Mouse (Mus musculus): Measurements from ENCODE around the gene Txndc2. TPM values are rescaled to one million over a fixed set of nuclear protein-coding genes. Genes with fewer than 3 reads are reported as not detected.

Gene Txndc2
- total RNA-seq, 2 experiments from 2014 or later: 0.25 TPM; not detected in 1

DNA sequence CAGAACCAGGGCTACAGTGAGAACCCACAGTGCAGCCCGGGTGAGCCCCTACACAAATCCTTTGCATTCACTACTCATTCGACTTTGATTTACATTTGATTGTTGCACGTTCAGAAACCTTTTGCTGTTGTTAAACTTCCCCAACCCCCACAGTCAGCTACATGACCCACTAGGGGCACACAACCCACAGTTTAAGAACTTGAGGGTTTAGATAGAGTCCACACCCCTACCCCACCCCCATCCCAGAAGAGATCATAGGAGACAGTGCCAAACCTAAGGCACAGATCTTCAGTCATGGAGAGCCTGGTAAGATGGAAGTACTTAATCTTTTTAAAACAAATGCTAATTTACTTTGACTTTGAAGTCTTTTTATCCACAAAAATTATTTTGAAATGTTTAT lies 26.3 kb downstream of the Txndc2 start:
- no peak for DNase-seq (ENCODE audit: low spot score in 2 of 2)
- intact Hi-C loops (cut with DNase I): loop anchor here (10.0 kb wide), 1 partner anchor 489 kb away; the partner anchor contains the start of gene Ndufv2

DNA sequence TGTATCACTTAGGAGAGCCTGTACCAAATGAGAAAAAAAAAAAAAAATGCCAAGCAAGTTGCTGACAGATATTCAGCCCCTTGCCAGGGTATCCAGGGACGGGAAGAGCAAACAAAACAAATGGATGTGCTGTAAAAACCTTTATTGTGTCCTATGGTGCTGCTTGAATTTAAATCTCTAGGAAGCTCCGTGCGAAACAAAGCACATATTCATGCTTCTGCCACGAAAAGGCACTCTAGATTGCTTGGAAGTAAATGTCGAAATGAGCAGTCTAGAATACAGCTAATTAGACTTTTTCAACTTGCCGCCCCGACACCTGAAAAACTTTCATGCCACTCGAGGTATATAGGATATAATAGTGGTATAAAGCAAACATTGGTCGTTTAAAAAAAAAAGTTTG lies 27.5 kb downstream of the Txndc2 start:
- peak in 1 of 2 experiments; percentile 29 for DNase-seq (ENCODE audit: low spot score in 2 of 2)
- intact Hi-C loops (cut with DNase I): loop anchor here (5.0 to 10.0 kb wide), 3 partner anchors 68 to 490 kb away; partner anchors contain the start of genes Ndufv2 and Ppp4r1

DNA sequence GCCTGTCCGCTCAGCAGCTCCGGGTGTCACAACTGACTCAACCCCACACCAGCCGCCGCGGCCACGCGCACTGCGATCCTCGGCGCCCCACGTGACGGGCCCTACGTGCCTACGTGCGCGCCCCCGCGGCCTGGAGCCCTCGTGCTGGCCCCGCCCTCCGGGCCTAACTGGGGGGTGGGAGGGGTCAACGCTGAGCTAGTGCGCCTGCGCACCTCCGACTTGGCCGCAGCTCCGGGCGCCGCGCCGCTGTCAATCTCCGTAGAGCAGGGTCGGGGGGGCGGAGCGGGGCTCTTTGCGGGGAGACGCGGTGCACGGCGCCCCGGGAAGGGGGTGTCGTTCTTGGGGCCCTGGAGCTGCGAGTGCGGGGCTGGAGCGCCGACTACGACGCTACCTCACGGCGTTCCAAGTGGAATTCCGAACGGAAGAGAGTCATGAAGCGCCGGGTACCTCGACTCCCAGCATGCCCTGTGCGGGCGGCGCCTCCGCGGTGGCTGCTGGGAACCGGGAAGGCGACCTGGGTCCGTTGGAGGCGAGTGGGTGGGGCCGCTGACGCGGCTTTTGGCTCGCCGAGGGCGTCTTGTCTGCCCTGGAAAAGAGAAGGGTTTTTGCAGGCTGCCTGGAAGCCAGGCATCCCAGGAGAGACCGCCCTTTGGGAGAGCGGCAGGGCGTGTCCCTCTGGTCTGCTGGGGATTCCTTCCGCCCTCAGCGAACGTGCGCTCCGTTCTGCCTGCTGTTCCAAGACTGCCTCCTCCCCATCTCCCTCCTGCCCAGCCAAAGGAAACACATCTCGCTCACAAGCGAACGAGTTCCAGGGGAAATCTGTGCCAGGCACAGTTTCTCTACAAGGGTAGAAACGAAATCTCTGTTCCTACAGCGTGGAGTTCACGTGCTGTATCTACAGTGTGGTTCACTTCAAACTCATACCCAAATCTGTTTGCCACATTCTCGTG lies 28.2 kb downstream of the Txndc2 start, which contains the start of gene Vapa:
Gene Vapa, minus strand, starts transcription at position 93 of the 950 bp plus-strand sequence.
- peak; percentile 98 for DNase-seq (ENCODE audit: low spot score in 2 of 2)
- intact Hi-C loops (cut with DNase I): loop anchor here (5.0 to 10.0 kb wide), 3 partner anchors 69 to 491 kb away; partner anchors contain the start of genes Ndufv2 and Ppp4r1

DNA sequence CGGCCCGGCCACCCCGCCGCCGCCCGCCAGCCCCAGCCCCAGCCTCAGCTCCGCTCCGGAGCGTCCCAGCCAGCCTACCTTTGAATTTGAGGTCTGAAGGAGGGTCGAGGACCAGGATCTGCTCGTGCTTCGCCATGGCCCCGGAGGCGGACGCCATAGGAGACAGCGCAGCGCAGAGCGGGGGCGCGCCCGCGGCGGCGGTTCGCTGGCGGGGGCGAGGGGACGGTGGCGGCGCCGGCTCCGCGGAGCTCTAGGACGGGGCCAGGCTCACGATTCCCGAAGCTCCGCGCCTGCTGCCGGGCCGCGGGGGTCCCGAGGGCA lies 28.9 kb downstream of the Txndc2 start:
- intact Hi-C loops (cut with DNase I): loop anchor here (5.0 to 10.0 kb wide), 3 partner anchors 69 to 492 kb away; partner anchors contain the start of genes Ndufv2 and Ppp4r1
- no peak for DNase-seq (ENCODE audit: low spot score in 2 of 2)

DNA sequence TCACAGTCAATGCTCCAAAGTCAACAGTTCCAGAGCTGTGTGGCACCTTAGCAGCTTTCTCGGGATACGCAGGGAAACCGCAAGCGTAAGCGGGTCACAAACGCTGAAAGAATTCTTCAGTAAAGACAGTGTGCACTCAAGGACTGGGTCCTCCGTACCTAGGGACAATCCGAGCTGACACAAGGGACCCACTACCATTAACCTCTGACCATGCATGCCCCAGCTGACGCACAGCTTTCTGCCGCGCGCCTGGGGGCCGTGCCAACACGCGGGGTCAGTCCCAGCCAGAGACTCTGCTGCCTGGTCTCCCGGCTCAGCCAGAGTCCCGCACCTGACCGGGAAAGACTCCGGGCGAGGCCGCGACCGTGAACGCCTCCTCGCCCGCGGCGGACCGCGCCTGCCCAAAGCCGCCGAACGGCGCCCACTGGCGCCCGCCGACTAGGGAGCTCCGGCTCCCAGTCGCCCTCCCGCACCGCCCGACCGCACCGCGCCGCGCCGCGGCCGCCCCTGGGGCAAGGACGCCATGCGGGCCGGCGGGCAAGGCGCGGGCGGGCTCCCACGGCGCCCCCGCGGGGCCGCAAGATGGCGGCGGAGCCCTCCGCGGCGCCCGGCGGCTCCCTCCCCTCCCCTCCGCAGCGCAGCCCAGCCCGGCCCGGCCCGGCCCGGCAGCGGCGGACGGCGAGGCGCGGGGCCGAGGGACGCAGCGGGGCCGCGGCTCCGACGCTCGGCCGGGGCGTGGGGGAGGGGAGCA lies 29.4 kb downstream of the Txndc2 start:
- intact Hi-C loops (cut with DNase I): loop anchor here (5.0 to 10.0 kb wide), 3 partner anchors 70 to 492 kb away; partner anchors contain the start of genes Ndufv2 and Ppp4r1

DNA sequence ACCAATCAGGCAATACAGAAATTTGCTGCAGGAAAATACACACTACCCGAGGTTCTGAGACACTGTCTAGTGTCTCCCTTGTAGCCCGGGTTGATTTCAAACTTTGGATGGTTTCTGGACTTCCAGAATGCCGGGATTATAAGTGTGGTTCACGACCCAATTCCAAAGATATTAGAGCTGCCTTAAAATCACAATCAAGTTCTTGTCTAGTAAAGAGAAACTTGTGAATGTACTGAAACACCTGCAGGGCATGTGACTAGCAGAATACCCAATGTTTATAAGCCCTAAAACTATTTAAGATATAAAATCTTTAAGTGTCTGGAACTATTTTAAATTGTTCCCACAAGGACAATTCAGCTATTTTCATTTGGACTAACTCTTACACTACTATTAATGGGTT lies 30.2 kb downstream of the Txndc2 start:
- intact Hi-C loops (cut with DNase I): loop anchor here (5.0 to 10.0 kb wide), 3 partner anchors 71 to 493 kb away; partner anchors contain the start of genes Ndufv2 and Ppp4r1
- DNase-seq (ENCODE audit: low spot score in 2 of 2): no peak

More for the DNA sequence above, 29.4 kb downstream of the Txndc2 start:
- peak; percentile 14 to 31 for DNase-seq (ENCODE audit: low spot score in 2 of 2)

DNA sequence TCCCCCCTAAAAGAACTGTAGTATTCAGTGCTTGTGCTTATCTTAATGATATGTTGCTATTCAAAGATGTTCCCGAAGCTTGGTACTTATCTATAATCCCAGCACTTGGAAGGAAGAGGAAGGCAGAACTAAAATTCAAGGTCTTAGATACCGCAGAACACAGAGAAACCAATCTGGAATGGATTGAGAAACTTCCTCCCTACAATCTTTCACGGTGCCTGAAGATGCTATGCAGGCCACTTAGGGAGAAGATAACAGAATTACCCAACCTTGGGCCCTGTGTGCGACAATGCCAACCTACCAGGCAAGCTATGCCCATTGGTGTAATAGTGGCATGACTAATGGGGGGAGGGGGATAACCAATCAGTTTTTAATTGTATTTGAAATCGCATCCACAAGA lies 33.2 kb downstream of the Txndc2 start:
- intact Hi-C loops (cut with DNase I): no loop called here
- no peak for DNase-seq (ENCODE audit: low spot score in 2 of 2)

DNA sequence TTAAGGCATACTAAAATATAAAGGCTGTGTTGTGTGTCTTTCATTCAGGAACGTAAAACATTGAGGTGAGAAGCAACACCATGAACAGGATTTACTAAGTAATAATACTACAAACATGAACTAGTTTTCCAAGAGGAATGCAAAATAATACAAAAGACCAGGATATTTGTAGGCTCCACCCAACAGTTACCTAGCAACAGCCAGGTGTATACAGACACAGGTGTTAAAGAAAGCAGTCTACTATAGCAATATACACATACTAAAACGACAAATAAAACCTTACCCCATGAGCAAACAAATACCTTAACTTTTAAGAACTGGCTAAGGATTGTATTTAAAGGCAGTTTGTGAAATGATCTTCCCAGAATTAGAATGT lies 33.7 kb downstream of the Txndc2 start:
- intact Hi-C loops (cut with DNase I): no loop called here
- no peak for DNase-seq (ENCODE audit: low spot score in 2 of 2)

DNA sequence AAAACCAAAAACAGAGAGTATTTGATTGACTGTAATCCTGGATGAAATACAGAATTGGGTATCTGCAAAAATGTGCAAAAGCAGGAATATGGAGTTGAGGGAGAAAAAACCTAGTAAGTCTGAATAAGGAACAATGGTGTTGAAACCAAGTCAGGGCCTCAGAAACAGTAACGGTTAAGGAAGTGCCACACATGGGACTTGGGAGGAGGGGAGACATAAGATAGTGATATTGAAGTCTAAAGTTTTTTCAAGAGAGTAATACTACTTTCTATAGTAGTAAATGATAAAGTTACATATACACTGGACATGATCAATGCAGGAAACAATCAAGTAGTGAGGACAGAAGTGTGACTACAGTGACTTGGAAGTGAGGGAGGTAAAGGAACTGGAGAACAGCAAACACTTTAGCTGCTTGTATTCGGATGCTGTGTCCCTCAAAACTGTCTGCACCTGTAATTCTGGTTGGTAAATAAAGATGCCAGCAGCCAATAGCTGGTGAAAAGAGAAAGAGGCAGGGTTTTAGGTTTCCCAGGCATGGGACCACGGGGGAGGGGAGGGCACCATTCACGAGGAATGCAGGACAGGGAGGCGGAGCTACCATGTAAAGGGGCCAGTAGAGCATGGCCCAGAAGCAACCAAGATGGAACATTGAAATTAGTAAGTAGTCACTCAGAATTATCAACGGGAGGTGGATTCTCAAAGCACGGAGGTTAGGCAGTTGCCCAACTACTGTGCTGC lies 34.2 kb downstream of the Txndc2 start:
- intact Hi-C loops (cut with DNase I): no loop called here
- no peak for DNase-seq (ENCODE audit: low spot score in 2 of 2)

DNA sequence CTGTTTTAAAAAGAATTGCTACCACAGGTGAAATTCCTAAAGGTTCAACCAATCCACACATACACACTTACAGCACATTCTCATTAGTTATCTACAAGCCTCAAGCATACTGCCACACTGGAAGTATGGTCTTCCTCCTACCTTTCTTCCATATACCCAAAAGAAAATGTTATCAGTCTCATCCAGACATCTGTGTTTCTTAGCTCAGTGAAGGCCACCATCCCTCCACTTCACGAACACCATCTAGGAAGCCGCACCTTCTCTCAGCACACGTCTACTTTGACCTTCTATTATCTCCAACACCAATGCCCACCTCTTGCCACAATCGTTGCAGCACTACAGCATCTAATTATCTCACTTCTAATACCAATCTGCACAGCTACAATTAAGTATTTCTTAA lies 36.0 kb downstream of the Txndc2 start:
- no peak for DNase-seq (ENCODE audit: low spot score in 2 of 2)
- intact Hi-C loops (cut with DNase I): no loop called here

DNA sequence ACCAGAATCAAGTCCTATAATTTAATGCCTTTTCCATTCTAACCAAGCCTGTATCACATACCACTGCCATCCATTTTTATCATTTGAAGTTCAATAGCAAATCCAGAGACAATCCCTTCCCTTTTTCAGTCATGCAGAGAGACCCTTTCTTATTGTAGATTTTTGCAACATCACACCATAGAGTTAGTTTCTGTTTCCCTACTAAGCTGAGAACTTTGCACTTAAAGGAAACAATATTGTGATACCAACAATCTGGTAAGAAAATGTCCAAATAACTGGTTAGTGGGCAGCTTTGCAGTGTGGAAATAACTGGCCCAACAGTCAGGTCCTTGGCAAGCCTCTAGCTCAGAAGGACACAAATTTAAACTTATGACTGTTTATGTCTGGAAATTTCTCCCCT lies 37.1 kb downstream of the Txndc2 start:
- DNase-seq (ENCODE audit: low spot score in 2 of 2): no peak
- intact Hi-C loops (cut with DNase I): no loop called here

DNA sequence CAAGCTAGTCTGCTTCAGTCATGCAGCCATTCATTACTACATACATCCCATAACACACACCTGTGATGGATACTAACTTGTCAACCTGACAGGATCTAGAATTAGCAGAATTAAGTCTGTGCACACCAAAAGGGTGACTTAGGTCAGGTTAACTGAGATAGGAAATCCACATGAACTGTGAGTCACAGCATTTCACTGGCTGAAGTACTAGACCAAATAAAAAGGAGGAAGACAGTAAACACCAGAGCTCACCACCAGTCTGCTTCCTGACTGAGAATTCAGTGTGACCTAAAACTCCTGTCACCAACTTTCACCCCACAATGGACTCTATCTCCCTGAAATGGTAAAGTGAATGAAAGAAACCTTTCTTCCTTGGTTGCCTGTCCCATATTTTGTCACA lies 37.7 kb downstream of the Txndc2 start:
- intact Hi-C loops (cut with DNase I): no loop called here

DNA sequence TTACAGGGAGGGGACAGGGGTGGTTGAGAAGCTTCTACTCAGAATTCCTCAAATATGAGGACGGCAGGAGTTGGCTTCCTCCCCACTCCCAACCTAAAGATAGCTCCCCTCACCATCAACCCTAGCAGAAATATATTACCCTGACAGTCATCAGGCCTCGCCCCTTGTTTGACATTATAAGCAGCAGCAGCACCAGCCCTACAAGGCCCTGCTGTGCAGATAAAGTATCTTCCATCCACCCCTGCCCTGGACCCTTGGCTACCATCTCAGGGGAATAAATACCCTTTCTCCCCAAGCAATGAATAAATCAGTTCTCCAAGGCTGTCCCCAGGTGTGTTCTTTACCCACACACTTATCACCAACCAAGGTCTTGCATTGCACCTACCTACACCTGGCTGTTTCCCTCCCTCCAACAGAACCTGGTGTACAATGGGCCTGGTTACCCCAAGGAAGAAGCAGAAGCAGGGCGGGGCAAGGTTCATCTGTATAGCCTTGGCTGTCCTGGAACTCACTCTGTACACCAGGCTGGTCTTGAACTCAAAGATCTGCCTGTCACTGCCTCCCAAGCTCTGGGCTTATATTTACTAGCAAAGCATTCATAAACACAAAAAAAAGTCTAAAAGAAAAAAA lies 44.0 kb downstream of the Txndc2 start:
- no peak for DNase-seq (ENCODE audit: low spot score in 2 of 2)
- intact Hi-C loops (cut with DNase I): no loop called here

More for the DNA sequence above, 37.7 kb downstream of the Txndc2 start:
- no peak for DNase-seq (ENCODE audit: low spot score in 2 of 2)

DNA sequence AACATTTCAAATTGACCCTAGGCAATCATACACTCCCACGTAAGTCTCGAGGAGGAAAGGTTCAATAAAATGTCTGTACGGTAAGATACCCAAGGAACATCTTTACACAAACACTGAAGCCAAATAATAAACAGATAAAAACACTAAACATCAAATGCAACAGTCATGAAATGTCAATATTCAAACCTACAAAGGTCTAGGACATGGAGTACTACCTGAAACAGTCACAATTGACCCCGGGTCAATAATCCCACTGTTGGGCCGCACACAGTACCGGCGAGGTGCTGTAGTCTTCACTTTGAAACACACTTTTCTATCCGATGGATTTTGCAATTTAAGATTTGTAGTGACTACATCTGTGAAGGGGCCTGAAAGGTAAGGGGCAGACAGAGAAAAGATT lies 47.3 kb downstream of the Txndc2 start:
- DNase-seq (ENCODE audit: low spot score in 2 of 2): no peak
- intact Hi-C loops (cut with DNase I): no loop called here

Other genes starting within 250 kb of the Txndc2 start
- 1 to 10 TPM; 1.5 to 1.9 TPM for gene Tmem232, start 101.4 kb downstream of the Txndc2 start, total RNA-seq (2021)
- 100 to 1,000 TPM; 169 to 181 TPM for gene Vapa, start 28.6 kb downstream of the Txndc2 start, total RNA-seq (2021)
- 10 to 100 TPM; 76.0 to 87.4 TPM for gene Rab31, start 130.6 kb upstream of the Txndc2 start, total RNA-seq (2021)
- gene Ppp4r1, start 140.4 kb upstream of the Txndc2 start, total RNA-seq (2021): 10 to 100 TPM; 45.8 to 58.0 TPM
- 10 to 100 TPM; 43.4 to 47.2 TPM for gene Ralbp1, start 243.6 kb upstream of the Txndc2 start, total RNA-seq (2021)